Mouse (Mus musculus) midbrain, postnatal 0 days (tissue): ENCODE data around the gene Rras. TPM values are rescaled to one million over a fixed set of nuclear protein-coding genes. Genes with fewer than 3 reads are reported as not detected.
A peak's percentile ranks its signal among the peaks of the same experiment; 100 is the strongest.

Experiments
- ATAC-seq: fragments of 200-750 bp; cut with Nextera tagmentation; 2 replicates; pipeline ENCODE4 v1.8.0; 2017; ENCODE audit warnings: moderate number of reproducible peaks, mild to moderate bottlenecking, moderate TSS enrichment, moderate library complexity; ENCODE audit not compliant: low FRiP score
- DNase-seq: peaks from one replicate; pipeline ENCODE4 v3.0.0-alpha.2; 2015; ENCODE audit warnings: low spot score
- H3K27ac ChIP-seq: fragments of 300-500 bp; sonication (generic); 2 replicates; pipeline ENCODE4 v1.5.1; 2014; ENCODE audit warnings: low read depth, mild to moderate bottlenecking, low read length, mixed read lengths
- H3K27me3 ChIP-seq: fragments of 300-500 bp; sonication (generic); 2 replicates; pipeline ENCODE4 v1.6.1; 2014; ENCODE audit warnings: low read length, control low read depth, mixed read lengths; ENCODE audit not compliant: insufficient read depth
- H3K36me3 ChIP-seq: fragments of 300-500 bp; sonication (generic); 2 replicates; pipeline ENCODE4 v1.6.1; 2014; ENCODE audit warnings: low read length, control low read depth, mixed read lengths; ENCODE audit not compliant: insufficient read depth
- H3K4me1 ChIP-seq: fragments of 300-500 bp; sonication (generic); 2 replicates; pipeline ENCODE4 v1.6.1; 2014; ENCODE audit warnings: mild to moderate bottlenecking, control low read depth, antibody characterized with exemption, low read length, mixed read lengths; ENCODE audit not compliant: insufficient read depth
- H3K4me2 ChIP-seq: fragments of 300-500 bp; sonication (generic); 2 replicates; pipeline ENCODE4 v1.6.1; 2014; ENCODE audit warnings: low read depth, mild to moderate bottlenecking, low read length, mixed read lengths; ENCODE audit not compliant: poor library complexity, severe bottlenecking
- H3K4me3 ChIP-seq: fragments of 300-500 bp; sonication (generic); 2 replicates; pipeline ENCODE4 v1.5.1; 2014; ENCODE audit warnings: low read depth, mild to moderate bottlenecking, low read length, moderate library complexity
- H3K9ac ChIP-seq: fragments of 300-500 bp; sonication (generic); replicated peaks from 2 replicates; pipeline ENCODE4 v1.6.1; 2014; ENCODE audit warnings: mild to moderate bottlenecking, low read length, moderate library complexity, mixed read lengths; ENCODE audit not compliant: poor library complexity, severe bottlenecking
- H3K9me3 ChIP-seq: fragments of 300-500 bp; sonication (generic); 2 replicates; pipeline ENCODE4 v1.6.1; 2016; ENCODE audit warnings: low read length, control low read depth
- CTCF ChIP-seq: IDR thresholded peaks from 2 replicates; pipeline ENCODE4 v1.5.1; 2016; ENCODE audit warnings: antibody characterized with exemption, mild to moderate bottlenecking
- WGBS: fragments of 180-500 bp; shearing (Covaris S2); extraction: QIAGEN DNeasy Blood & Tissue Kit; methylation state at CpG from one replicate; pipeline ENCODE4 v1.1.7; 2014; 5-methylcytosine and 5-hydroxymethylcytosine counted together
- polyA plus RNA-seq: library from polyadenylated mRNA; unstranded; fragments of >200 nt; fragmentation: Nextera tagmentation; extraction: Ambion mirVana; gene quantifications from 2 replicates; pipeline ENCODE4 v1.2.1, GENCODE M21; 2015
- total RNA-seq: library from RNA; depleted of rRNA; stranded (reverse); fragments of >200 nt; gene quantifications from 2 replicates; pipeline ENCODE4 v1.2.3, GENCODE M21; 2014

The Rras gene
- total and polyA plus RNA-seq, 2 experiments from 2014 or later, result 7.9 to 14.0 TPM

- DNase-seq, result no peak
- H3K4me1 ChIP-seq, result 0 out of 2 replicates have a peak, but pooled peaks cover 4% of the 10 kb centered on the region
- no peak overlapping the region for H3K9ac ChIP-seq
- H3K9me3 ChIP-seq, result no peaks in the 10 kb centered on the region
- no peak for TF ChIP-seq CTCF
- H3K27me3 ChIP-seq, result no peaks in the 10 kb centered on the region
- no peak overlapping the region for H3K4me2 ChIP-seq
- WGBS, result 92% methylated on average over 23 of the region's 23 CpGs
- no peak for ATAC-seq
- H3K4me3 ChIP-seq, result no peak overlapping the region
- H3K36me3 ChIP-seq, result peaks cover 53% of the 10 kb centered on the region
- no peak overlapping the region for H3K27ac ChIP-seq
These were observed 31.3 kb downstream of the Rras start for GRCm38 (mm10) chr7:45048923-45049657.

- DNase-seq (peak; percentile 97), ATAC-seq (peak; percentile 66)
- H3K4me2 ChIP-seq, result peak overlapping the region; percentile 93
- TF ChIP-seq CTCF, result no peak
- no peaks in the 10 kb centered on the region for H3K9me3 ChIP-seq
- H3K4me3 ChIP-seq, result peak overlapping the region; percentile 81
- peak overlapping the region; percentile 96 for H3K9ac ChIP-seq
- H3K27ac ChIP-seq, result peak overlapping the region; percentile 99
- 6% methylated on average over 16 of the region's 16 CpGs for WGBS
- peaks cover 4% of the 10 kb centered on the region; the same call in 1 of the 2 replicates for H3K4me1 ChIP-seq
- peaks cover 42% of the 10 kb centered on the region for H3K36me3 ChIP-seq
- no peaks in the 10 kb centered on the region for H3K27me3 ChIP-seq
These were observed 33.3 kb downstream of the Rras start for GRCm38 (mm10) chr7:45050945-45051600.

DNA sequence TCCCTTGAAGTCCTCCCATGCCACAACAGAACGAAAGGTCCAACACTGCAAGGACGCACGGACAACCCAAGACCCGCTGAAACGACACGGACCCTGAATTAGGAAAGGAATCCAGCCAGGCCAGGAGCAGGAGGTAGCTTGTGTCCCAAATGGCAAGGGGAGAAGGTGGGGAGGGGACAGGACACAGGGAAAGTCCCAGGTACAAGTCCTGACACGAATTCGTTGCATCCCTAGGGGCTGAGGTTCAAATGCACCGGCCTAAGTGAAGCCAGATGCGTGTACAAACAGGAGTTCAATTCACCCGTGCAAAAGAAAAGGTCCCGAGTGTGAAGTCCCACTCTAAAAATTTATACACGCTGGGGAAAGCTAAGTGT, 33.8 kb downstream of the Rras start:
- H3K36me3 ChIP-seq, result peaks cover 36% of the 10 kb centered on the region
- H3K9me3 ChIP-seq, result no peaks in the 10 kb centered on the region
- H3K27me3 ChIP-seq, result no peaks in the 10 kb centered on the region
- 5% methylated on average over 13 of the region's 13 CpGs for WGBS
- DNase-seq (no peak), ATAC-seq (no peak)
- H3K4me2 ChIP-seq, result peak overlapping the region; percentile 93
- H3K4me3 ChIP-seq, result peak overlapping the region; percentile 81
- no peak for TF ChIP-seq CTCF
- H3K9ac ChIP-seq, result peak overlapping the region; percentile 96
- peaks cover 4% of the 10 kb centered on the region; the same call in 1 of the 2 replicates for H3K4me1 ChIP-seq
- peak overlapping the region; percentile 99 for H3K27ac ChIP-seq

GRCm38 (mm10) chr7:45052181-45052861, 34.6 kb downstream of the Rras start:
- H3K4me3 ChIP-seq, result peak overlapping the region; percentile 81
- under 1% methylated on average over 31 of the region's 38 CpGs for WGBS
- no peak for DNase-seq
- H3K9me3 ChIP-seq, result no peaks in the 10 kb centered on the region
- TF ChIP-seq CTCF, result no peak
- H3K36me3 ChIP-seq, result peaks cover 29% of the 10 kb centered on the region
- H3K27ac ChIP-seq, result peak overlapping the region; percentile 99
- H3K4me2 ChIP-seq, result peak overlapping the region; percentile 93
- no peak for ATAC-seq
- H3K9ac ChIP-seq, result peak overlapping the region; percentile 96
- no peaks in the 10 kb centered on the region for H3K27me3 ChIP-seq
- peaks cover 4% of the 10 kb centered on the region; the same call in 1 of the 2 replicates for H3K4me1 ChIP-seq

GRCm38 (mm10) chr7:45052862-45053116, 35.0 kb downstream of the Rras start, which contains the start of gene Prr12:
TSS of gene Prr12 (minus strand) at chr7:45052881.
- DNase-seq, result peak; percentile 63

More at GRCm38 (mm10) chr7:45052862-45053116, 35.0 kb downstream of the Rras start, which contains the start of gene Prr12:
- no peak for TF ChIP-seq CTCF
- WGBS, result under 1% methylated on average over 15 of the region's 18 CpGs
- Histone ChIP-seq H3K4me1 (peaks cover 4% of the 10 kb centered on the region; the same call in 1 of the 2 replicates), H3K27me3 (no peaks in the 10 kb centered on the region), H3K36me3 (peaks cover 24% of the 10 kb centered on the region), H3K4me2 (peak within 1 kb of the TSS; percentile 93), H3K4me3 (peak within 1 kb of the TSS; percentile 81), H3K9ac (peak within 1 kb of the TSS; percentile 96), H3K9me3 (no peaks in the 10 kb centered on the region), H3K27ac (peak within 1 kb of the TSS; percentile 99)
- ATAC-seq, result 0 out of 2 replicates have a peak, but pooled peaks have one; percentile 5
